Mouse (Mus musculus) E14TG2a.4 (cell line): ENCODE data around the gene Acrbp.
"Not testable (repeated sequence)": the region's sequence is repeated elsewhere in the genome, so short reads cannot be mapped to it uniquely, and the experiment has no call there.

Experiments used
- CTCF ChIP-seq: conservative IDR thresholded peaks from 2 replicates; pipeline ENCODE4 v1.5.1; 2014; ENCODE audit warnings: low read length
- NANOG ChIP-seq: IDR thresholded peaks from 2 replicates; pipeline ENCODE4 v1.6.1; 2014; ENCODE audit warnings: borderline replicate concordance, low read length, mixed read lengths
- POU5F1 ChIP-seq: IDR thresholded peaks from 2 replicates; pipeline ENCODE4 v1.6.1; 2014; ENCODE audit warnings: low read length, borderline replicate concordance

DNA sequence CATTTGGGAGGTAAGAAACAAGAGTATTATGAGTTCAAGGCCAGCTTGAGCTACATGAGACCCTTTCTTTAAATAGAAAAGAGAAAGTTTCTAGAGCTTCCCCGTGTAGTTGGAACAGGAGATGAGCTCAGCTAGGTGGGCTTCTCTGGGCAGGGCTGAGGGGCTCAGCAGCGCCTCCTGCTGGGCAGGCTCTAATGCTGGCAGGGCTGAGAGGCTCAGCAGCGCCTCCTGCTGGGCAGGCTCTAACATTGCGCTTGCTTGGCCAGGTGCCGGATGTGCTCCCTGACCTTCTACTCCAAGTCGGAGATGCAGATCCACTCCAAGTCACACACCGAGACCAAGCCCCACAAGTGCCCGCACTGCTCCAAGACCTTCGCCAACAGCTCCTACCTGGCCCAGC lies 19.0 kb upstream of the Acrbp start:
- TF ChIP-seq CTCF = peak; percentile 96
- not testable (repeated sequence) for TF ChIP-seq POU5F1, NANOG
